Mouse (Mus musculus) testis, adult 2 months (tissue): Measurements from ENCODE around the gene Msrb2. TPM values are rescaled to one million over a fixed set of nuclear protein-coding genes. Genes with fewer than 3 reads are reported as not detected.

Experiments used
- H3K27ac ChIP-seq: fragments of 200-500 bp; 2 replicates; pipeline ENCODE4 v1.5.1; 2012; ENCODE audit warnings: low read depth, low read length; ENCODE audit not compliant: control insufficient read depth, insufficient read depth
- H3K27me3 ChIP-seq: fragments of 200-500 bp; 2 replicates; pipeline ENCODE4 v1.6.1; 2012; ENCODE audit warnings: mild to moderate bottlenecking, low read length, moderate library complexity; ENCODE audit not compliant: control insufficient read depth, insufficient read depth
- H3K36me3 ChIP-seq: fragments of 200-500 bp; 2 replicates; pipeline ENCODE4 v1.6.1; 2012; ENCODE audit warnings: mild to moderate bottlenecking, low read length; ENCODE audit not compliant: control insufficient read depth, insufficient read depth
- H3K4me1 ChIP-seq: fragments of 200-500 bp; 2 replicates; pipeline ENCODE4 v1.6.1; 2012; ENCODE audit warnings: low read length; ENCODE audit not compliant: control insufficient read depth, insufficient read depth
- H3K4me3 ChIP-seq: fragments of 200-500 bp; 2 replicates; pipeline ENCODE4 v1.5.1; 2012; ENCODE audit warnings: low read depth, mild to moderate bottlenecking, low read length, moderate library complexity, mixed read lengths; ENCODE audit not compliant: control insufficient read depth
- CTCF ChIP-seq: fragments of 200-500 bp; IDR thresholded peaks from 2 replicates; pipeline ENCODE4 v1.5.1; 2012; ENCODE audit warnings: low read depth, mild to moderate bottlenecking, inconsistent platforms, low read length, moderate library complexity; ENCODE audit not compliant: control insufficient read depth, insufficient read depth, insufficient replicate concordance
- POLR2A ChIP-seq: fragments of 200-500 bp; IDR thresholded peaks from 2 replicates; pipeline ENCODE4 v1.6.1; 2012; ENCODE audit warnings: low read depth, mild to moderate bottlenecking, inconsistent platforms, low read length, moderate library complexity; ENCODE audit not compliant: control insufficient read depth
- polyA plus RNA-seq: library from polyadenylated mRNA; depleted of rRNA; stranded (reverse); fragments of >200 nt; gene quantifications from 2 replicates; pipeline ENCODE4 v1.2.3, GENCODE M21; 2012

The Msrb2 gene
- polyA plus RNA-seq, 1 experiment: 8.4 TPM

- no peaks in the 10 kb centered on the region for H3K36me3 ChIP-seq
- H3K4me3 ChIP-seq: no peak overlapping the region
- TF ChIP-seq CTCF: no peak
- no peak for TF ChIP-seq POLR2A
- no peaks in the 10 kb centered on the region for H3K4me1 ChIP-seq
- H3K27ac ChIP-seq: no peak overlapping the region
- H3K27me3 ChIP-seq: no peaks in the 10 kb centered on the region
Measured at GRCm38 (mm10) chr2:19416066-19416465, 44.8 kb downstream of the Msrb2 start.

- H3K4me3 ChIP-seq: no peak overlapping the region
- H3K27me3 ChIP-seq: no peaks in the 10 kb centered on the region
- H3K4me1 ChIP-seq: no peaks in the 10 kb centered on the region
- TF ChIP-seq POLR2A: no peak
- H3K36me3 ChIP-seq: no peaks in the 10 kb centered on the region
- H3K27ac ChIP-seq: no peak overlapping the region
Measured at GRCm38 (mm10) chr2:19419686-19420345, 48.6 kb downstream of the Msrb2 start.

GRCm38 (mm10) chr2:19422226-19422625, 51.0 kb downstream of the Msrb2 start:
- no peak overlapping the region for H3K27ac ChIP-seq
- H3K27me3 ChIP-seq: no peaks in the 10 kb centered on the region
- no peak overlapping the region for H3K4me3 ChIP-seq
- no peaks in the 10 kb centered on the region for H3K36me3 ChIP-seq
- no peak for TF ChIP-seq CTCF
- no peak for TF ChIP-seq POLR2A
- H3K4me1 ChIP-seq: no peaks in the 10 kb centered on the region

- no peak overlapping the region for H3K27ac ChIP-seq
- no peak overlapping the region for H3K4me3 ChIP-seq
- H3K36me3 ChIP-seq: no peaks in the 10 kb centered on the region
- TF ChIP-seq POLR2A: no peak
- TF ChIP-seq CTCF: no peak
- H3K27me3 ChIP-seq: no peaks in the 10 kb centered on the region
- H3K4me1 ChIP-seq: no peaks in the 10 kb centered on the region
Measured at GRCm38 (mm10) chr2:19423086-19423485, 51.8 kb downstream of the Msrb2 start.

GRCm38 (mm10) chr2:19429031-19429430, 57.8 kb downstream of the Msrb2 start:
- Histone ChIP-seq H3K36me3 (no peaks in the 10 kb centered on the region), H3K27ac (no peak overlapping the region), H3K27me3 (no peaks in the 10 kb centered on the region; the same call in 1 of the 2 replicates), H3K4me3 (no peak overlapping the region), H3K4me1 (peaks cover 6% of the 10 kb centered on the region; the same call in 1 of the 2 replicates)
- TF ChIP-seq POLR2A: no peak
- TF ChIP-seq CTCF: no peak

- TF ChIP-seq POLR2A (no peak), CTCF (no peak)
- H3K4me1 ChIP-seq: peaks cover 6% of the 10 kb centered on the region; the same call in 1 of the 2 replicates
- H3K27ac ChIP-seq: no peak overlapping the region
- no peaks in the 10 kb centered on the region; the same call in 1 of the 2 replicates for H3K27me3 ChIP-seq
- H3K36me3 ChIP-seq: no peaks in the 10 kb centered on the region
- H3K4me3 ChIP-seq: no peak overlapping the region
Measured at GRCm38 (mm10) chr2:19429691-19430690, 58.8 kb downstream of the Msrb2 start.

- Histone ChIP-seq H3K4me1 (peaks cover 6% of the 10 kb centered on the region; the same call in 1 of the 2 replicates), H3K27me3 (no peaks in the 10 kb centered on the region; the same call in 1 of the 2 replicates), H3K4me3 (no peak overlapping the region), H3K27ac (no peak overlapping the region), H3K36me3 (no peaks in the 10 kb centered on the region)
- TF ChIP-seq CTCF: no peak
- TF ChIP-seq POLR2A: no peak
Measured at GRCm38 (mm10) chr2:19430746-19431145, 59.5 kb downstream of the Msrb2 start.
